Mouse (Mus musculus): ENCODE measurements around the gene Tnxb. TPM values are rescaled to one million over a fixed set of nuclear protein-coding genes. Genes with fewer than 3 reads are reported as not detected.
A peak's percentile ranks its signal among the peaks of the same experiment; 100 is the strongest.
"Not testable (repeated sequence)": the region's sequence is repeated elsewhere in the genome, so short reads cannot be mapped to it uniquely, and the experiment has no call there.

Tnxb gene
- total RNA-seq, 2 experiments from 2014 or later, result 28.3 to 32.8 TPM

DNA sequence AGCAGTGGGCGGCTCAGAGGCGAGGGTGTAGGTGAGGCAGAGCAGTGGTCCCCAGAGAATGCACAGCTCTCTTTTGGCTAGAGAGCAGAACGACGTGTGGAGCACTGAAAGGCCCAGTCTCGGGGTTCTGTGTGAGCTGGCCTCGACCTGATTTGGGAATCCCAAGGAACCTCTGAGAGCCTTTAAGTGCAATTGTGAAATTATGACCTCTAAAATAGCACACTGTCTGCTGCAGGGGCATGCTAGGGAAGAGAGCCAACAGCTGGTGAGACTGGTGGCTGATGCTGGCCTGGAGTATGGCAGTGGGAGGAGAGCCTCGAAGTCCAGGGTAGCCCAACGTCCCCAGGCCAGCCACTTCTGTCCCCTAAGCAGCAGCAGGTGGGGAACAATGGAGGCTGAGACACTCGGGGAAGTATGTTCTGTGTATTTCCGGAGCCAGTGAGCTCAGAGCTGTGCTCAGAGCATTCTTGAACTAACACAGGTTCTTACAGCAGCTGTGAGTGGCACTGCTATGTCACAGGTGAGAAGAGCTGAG lies 13.4 kb downstream of the Tnxb start:
- no peak for DNase-seq (ENCODE audit: low spot score)

DNA sequence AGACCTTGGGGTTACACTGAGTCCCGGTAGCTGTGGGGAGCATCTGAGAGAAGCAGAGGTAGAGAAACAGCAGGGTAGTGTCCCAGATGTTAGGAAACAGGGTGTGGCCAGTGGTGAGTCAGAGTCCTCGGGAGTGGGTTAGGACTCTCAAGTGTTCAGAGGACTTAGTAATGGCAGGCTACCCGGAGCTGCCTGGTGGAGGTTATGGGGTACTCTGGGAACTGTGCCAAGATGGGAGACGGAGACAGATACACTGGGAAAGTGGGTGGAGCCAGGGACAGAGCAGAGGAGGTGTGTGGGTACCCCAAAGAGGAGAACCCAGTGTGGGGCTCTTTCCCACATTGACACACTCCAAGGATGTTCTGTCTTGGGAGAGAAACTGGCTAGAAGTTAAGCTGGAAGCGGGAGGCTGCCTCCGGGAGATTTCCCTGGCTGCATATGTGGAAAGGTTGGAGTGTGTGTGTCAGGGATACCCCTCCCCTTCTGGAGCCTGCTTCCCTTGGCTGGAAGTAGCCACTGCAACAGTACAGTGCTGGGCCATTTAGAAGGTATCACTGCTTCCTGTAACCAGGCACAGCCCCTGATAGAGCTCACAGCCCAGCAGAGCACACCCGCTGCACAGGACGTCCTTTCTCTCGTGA lies 14.0 kb downstream of the Tnxb start:
- DNase-seq (ENCODE audit: low spot score), result peak; percentile 62

DNA sequence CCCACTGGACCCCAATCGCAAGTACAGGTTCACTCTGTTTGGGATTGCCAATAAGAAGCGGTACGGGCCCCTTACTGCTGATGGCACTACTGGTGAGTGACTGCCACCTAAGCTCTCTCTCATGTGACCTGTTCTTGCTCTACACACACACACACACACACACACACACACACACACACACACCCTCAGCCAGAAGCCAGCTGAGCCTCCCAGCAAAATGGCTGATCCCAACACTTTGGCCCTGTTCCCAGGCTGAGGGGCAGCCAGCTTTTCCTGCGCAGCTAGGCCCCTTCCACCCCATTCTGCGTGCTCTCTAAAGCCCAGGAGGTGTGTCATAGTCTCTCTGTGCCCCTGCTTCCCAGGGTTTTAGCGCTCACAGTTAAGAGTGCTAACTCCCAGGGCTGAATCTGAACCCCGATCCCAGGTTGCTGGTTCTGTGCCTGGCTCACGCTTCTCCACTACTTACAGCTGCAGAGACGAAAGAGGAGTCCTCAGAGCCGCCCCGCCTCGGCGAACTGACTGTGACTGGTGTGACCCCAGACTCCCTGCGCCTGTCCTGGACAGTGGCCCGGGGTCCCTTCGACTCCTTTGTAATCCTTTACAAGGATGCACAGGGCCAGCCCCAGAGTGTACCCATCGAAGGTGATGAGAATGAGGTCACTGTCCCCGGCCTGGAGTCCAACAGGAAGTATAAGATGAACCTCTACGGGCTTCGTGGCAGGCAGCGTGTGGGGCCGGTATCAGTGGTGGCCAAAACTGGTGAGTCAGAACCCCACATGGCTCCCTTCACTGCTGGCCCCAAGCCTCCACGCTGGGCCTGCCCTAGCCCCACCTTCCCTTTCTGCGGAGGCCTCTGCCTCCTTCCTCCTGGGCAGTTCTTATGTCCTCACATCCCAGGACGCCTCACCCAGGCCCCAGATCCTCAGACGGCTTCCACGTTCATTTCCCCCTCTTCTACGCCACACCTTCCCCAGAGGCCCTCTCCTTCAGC lies 15.1 kb downstream of the Tnxb start:
- DNase-seq (ENCODE audit: low spot score), result peak; percentile 66

GRCm38 (mm10) chr17:34688889-34689288 lies 18.6 kb downstream of the Tnxb start:
- DNase-seq (ENCODE audit: low spot score), result no peak

- DNase-seq (ENCODE audit: low spot score), result peak; percentile 74
Observed at GRCm38 (mm10) chr17:34690458-34690857, 20.1 kb downstream of the Tnxb start.

DNA sequence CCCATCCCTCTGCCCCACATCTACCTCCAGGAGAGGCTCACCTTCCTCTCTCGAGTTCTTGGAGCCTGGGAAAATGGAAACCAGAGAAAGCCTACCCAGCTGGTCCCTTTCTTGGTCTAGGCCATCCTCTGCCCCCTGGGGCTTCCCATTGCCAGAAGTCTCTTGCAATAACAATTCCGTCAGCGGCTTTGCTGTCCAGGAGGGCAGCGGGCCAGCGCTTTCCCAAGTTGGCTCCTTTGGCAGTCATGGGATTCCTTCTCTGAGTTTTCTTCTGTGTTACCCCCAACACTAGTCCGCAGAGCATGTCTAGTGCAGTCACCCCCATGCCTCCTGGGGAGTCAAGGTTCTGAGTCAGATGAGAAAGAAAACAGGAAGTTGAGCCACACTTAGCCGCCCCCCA lies 22.6 kb downstream of the Tnxb start:
- peak; percentile 91 for DNase-seq (ENCODE audit: low spot score)

DNA sequence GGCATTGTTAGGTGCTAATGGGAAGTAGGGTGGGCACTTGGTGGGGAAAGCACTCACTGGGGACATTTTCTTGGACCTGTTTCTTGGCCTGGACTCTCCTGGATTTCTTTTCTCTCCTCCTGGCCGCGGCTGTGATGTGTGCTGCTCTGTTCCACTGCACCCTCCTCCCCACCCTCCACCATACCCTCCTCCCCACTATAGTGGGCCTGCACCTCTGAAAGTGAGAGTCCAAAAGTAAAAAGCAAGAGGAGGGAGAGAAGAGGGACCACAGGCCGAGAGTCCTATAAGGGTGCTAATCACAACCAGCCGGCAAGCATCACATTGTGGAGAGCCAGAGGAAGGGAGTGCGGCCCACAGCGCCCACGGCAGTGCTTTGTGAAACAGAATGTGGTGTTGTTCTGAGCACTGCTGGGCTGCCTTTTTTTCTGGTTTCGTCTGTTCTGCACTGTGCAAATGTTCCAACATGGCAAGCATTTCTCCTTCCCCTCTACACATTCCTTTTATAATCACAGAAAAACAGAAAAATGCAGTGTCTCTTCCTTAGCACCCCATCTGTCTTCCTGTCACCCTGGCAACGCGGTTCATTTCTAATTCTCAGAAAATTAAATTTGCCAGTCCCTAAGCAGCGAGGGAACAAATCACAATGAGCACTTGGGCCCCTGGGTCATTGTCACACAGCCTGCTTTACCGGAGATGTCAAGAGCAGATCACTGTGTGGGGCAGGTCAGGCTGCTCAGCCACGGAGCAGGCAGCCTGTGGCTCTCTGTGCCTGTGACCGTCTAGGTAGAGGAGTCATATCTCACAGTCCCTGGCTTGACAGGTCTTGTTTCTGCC lies 29.5 kb downstream of the Tnxb start:
- no peak for DNase-seq (ENCODE audit: low spot score)

DNA sequence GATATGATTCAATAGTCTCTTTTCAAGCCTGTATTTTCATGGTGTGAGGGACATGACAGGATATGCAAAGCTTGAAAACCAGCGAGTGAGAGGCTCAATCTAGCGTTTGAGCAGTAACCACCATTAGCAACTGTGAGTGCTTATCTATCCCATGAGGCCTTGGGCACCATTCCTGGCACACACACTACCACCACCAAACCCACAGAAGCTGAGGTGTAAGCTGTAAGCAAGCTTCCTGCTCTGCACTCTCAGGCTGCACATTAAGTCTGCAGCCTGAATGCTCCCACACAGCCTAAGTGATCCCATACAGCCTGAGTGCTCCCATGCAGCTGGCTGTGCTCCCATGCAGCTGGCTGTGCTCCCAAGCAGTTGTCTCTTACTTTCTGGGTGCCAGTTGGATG lies 30.3 kb downstream of the Tnxb start:
- no peak for DNase-seq (ENCODE audit: low spot score)

DNA sequence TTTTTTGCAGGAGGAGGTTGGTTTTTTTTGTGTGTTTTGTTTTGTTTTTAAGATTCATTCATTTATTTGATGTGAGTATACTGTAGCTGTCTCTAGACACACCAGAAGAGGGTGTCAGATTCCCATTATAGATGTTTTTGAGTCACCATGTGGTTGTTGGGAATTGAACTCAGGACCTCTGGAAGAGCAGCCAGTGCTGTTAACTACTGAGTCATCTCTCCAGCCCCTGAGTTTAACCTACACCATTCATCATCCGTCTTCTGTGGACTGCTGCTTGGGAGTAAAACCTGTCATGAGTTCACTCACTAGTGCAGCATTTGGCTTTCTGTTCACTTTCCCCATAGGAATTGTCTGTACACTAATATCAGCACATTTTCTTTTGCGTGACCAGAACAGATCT lies 36.1 kb downstream of the Tnxb start:
- DNase-seq (ENCODE audit: low spot score), result not testable (repeated sequence)

DNA sequence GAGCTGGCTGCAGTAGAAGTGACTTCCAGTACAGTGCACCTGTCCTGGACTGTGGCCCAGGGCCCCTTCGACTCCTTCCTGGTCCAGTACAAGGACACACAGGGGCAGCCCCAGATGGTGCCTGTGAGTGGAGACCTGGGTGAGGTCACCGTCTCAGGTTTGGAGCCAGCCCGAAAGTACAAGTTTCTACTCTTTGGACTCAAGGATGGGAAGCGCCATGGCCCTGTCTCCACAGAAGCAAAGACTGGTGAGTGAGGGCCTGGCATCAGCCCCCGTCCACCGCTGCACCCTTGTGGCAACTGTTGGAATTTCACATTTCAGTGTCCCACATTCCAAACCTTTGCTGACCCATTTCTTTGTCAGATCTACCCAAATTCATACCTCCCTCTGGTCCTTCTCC lies 42.6 kb downstream of the Tnxb start:
- DNase-seq (ENCODE audit: low spot score), result peak; percentile 59

- not testable (repeated sequence) for DNase-seq (ENCODE audit: low spot score)
Observed at GRCm38 (mm10) chr17:34714181-34714907, 44.0 kb downstream of the Tnxb start.

DNA sequence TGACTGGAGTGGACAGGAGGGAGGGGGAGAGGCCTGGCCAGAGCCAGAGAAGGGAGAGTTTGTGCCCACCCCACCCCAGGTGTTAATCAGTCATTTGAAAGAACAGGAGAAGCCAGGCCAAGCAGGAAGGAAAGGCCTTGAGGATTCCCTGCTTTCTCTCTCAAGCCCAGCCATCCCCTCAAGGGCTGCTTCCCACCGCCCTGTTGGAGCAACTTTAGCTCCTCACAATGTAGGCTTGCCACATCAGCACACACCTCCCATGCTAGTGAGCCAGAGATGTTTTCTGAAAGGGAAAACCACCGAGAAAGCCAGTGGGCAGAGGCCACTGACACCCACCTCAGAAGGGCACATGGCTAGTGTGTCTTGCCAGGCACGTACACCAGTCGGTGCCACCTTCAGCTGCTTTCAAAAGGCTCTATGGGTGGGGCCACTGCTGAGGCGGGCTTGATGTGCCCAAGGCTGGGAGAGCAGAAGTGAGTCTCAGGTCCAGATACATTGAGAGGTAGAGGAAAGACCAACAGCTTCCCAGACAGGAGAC lies 44.6 kb downstream of the Tnxb start:
- not testable (repeated sequence) for DNase-seq (ENCODE audit: low spot score)

GRCm38 (mm10) chr17:34715451-34715850 lies 45.1 kb downstream of the Tnxb start:
- DNase-seq (ENCODE audit: low spot score), result not testable (repeated sequence)

- DNase-seq (ENCODE audit: low spot score), result no peak
Observed at GRCm38 (mm10) chr17:34716247-34716646, 45.9 kb downstream of the Tnxb start.

DNA sequence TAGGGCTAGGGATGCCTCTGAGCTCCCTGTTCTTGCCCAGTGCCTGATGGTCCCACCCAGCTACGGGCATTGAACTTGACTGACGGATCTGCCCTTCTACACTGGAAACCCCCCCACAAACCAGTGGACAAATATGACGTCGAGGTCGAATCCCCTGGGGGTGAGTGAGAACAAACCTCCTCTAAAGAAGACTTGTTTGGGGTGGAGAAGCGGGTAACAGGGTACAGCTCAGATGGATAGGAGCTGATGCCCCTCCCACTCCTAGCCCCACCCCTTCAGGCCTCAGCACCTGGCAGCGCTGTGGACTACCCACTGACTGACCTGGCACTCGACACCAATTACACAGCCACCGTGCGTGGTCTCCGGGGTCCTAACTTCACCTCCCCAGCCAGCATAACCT lies 47.1 kb downstream of the Tnxb start:
- no peak for DNase-seq (ENCODE audit: low spot score)

GRCm38 (mm10) chr17:34719886-34720285 lies 49.6 kb downstream of the Tnxb start:
- not testable (repeated sequence) for DNase-seq (ENCODE audit: low spot score)

DNA sequence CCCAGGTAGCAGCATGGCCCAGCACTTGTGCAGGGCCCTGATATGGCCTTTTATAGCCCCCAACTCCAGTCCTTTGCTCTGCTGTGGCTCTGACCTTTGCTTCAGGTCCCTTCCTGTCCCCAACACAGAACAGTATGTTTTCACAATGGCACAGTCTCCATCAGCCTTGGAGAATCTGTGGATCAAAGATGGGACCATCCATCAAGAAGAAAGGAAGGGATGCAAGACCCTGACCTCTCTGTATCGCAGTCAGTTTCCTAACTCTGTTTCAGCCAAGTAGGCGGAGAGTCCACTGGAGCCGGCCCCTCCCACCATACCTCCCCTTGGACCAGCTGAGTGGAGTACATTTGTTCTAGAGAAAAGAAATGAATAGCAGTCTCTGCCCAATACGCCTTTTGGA lies 51.9 kb downstream of the Tnxb start:
- DNase-seq (ENCODE audit: low spot score), result not testable (repeated sequence)

DNA sequence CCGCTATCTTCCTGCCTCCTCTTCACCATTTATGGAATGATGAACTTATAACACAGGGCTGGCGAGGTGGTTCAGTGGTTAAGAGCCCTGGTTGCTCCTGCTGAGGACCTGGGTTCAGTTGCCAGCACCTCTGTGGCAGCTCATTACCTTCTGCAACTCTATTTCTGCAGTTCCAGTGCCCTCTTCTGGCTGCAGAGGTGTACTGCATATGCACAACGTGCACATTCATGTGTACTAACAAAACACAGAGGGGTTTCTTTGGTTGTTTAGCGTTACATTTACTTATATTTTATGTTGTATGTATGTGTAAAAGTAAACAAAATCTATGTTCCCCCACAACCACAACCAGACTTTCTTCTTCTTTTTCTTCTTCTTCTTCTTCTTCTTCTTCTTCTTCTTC lies 52.7 kb downstream of the Tnxb start:
- DNase-seq (ENCODE audit: low spot score), result no peak

DNA sequence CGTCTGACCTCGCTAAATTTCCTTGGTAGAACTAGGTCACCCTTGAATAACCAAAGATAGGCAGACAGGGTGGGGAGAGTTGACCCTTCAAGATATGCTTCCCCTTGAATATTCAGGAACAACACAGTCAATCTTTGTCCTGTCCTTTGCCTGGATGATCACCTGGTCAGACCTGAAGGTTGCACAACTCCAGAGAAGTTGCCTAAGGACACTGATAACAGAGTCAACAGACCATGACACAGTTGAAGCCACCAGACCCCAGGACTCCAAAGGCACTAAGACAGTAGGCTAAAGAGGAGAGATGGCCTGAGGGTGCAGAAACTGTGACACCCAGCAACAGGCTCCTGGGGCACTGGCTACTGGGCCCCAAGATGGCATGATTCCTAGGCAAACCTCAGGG lies 57.6 kb downstream of the Tnxb start:
- no peak for DNase-seq (ENCODE audit: low spot score)

GRCm38 (mm10) chr17:34729155-34729554 lies 58.8 kb downstream of the Tnxb start:
- DNase-seq (ENCODE audit: low spot score), result not testable (repeated sequence)

Measured in gastrocnemius, adult 18-20 months (tissue).